Mouse (Mus musculus): ENCODE measurements around the gene Arl5a.

GRCm38 (mm10) chr2:52424747-52425522 lies at the start of gene Arl5a:
- TF ChIP-seq CTCF (IDR thresholded peaks at IDR 0.05; ENCODE audit: control insufficient read depth, insufficient read depth, insufficient read length), result no peak
- TF ChIP-seq MAX (IDR thresholded peaks at IDR 0.05), result no peak
- no peak for TF ChIP-seq MYOG (IDR thresholded peaks at IDR 0.05; ENCODE audit: control insufficient read depth, extremely low read depth, insufficient read length)
- no peak for TF ChIP-seq USF1 (IDR thresholded peaks at IDR 0.05; ENCODE audit: low read depth)
- no peak for TF ChIP-seq CEBPB (IDR thresholded peaks at IDR 0.05; ENCODE audit: low read depth)

Measured in C2C12 (cell line).